Mouse (Mus musculus): Measurements from ENCODE around the gene Dpm1.

The Dpm1 gene

DNA sequence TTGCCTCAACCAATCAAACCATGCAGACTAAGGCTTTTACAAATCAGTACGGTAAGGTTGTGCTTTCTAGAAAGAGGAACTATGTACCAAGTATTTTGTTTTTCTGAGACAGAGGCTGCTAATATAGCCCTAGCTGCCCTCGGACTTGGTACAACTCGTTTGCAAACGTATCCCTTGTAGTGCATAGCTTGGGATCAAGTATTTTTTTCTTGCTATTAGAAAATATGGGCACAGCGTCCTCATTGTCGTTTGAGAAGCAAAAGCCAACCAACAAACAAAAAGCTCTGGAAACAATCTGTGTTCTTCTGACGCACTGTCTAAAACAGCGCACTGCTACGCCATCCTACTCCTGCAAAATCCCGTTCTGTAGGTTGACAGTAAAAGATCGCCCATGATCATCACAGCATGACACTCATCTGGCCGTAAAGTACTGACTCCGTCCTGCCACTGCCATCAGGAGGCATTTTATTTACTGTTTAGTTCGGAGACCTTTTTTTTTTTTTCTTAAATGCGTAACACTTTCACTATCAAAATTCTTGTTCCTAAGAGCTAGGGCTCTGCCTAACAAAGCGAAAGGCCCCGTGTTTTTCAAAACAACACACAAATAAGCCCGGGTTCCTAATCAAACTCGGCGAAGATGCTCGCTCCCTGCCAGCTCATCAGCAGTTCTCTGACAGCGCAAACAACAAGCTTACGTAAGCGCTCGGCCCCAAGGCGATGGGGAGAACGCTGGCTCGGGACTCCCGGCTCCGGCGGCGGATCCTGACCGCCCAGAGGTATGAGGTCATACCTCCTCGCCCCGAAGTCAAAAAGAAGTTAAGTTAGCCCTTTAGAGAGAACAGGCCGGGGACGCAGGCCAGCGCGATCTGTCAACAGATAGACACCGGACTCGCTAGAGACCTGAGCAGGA, 1.0 kb downstream of the Dpm1 start:
- no peak for DNase-seq (ENCODE audit: low spot score)

DNA sequence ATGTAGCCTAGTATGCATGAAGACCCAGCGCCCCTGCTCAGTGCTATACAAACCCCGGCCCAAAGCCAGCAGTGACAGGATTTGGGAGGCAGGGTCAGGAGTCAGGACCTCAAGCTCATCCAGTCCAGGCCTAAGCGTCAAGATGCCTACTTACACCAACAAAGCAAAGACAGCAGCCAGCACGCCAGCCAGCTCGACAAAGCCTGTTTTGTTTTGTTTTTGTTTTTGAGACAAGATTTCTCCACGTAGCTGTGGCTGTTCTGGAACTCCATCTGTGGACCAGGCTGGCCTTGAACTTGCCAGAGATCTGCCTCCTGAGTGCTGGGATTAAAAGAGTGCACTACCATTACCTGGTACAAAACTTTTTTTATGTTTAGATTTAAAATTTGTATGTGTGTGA, 7.1 kb downstream of the Dpm1 start:
- no peak for DNase-seq (ENCODE audit: low spot score)

DNA sequence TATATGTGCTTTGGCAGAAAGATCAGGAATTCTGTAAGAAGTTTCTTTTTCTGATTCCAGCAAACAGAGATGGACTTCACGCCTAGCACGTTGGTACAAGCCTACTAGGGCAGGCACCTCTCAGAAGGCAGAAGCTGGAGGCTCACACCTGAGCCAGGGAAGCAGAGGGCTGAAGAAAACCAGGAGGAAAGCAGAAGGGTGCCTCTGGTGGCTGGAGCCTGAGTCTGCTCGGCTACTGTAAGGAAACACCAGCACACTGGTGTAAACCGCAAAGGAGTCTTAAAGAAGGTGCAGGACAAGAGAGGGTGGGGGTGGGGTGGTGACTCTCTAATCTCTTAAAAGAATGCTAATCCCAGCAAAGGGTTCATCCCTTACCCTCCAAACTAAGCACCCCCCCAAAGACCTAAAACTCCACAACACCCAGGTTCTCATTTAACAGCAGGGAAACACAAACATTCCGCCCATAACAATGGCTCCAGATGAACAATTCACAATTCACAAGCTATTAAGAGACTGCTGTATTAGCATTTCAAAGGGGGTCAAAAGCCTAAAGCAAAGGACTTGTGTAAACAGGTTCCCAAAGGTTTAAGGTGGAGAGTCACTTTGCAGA, 16.5 kb downstream of the Dpm1 start:
- DNase-seq (ENCODE audit: low spot score), result no peak

DNA sequence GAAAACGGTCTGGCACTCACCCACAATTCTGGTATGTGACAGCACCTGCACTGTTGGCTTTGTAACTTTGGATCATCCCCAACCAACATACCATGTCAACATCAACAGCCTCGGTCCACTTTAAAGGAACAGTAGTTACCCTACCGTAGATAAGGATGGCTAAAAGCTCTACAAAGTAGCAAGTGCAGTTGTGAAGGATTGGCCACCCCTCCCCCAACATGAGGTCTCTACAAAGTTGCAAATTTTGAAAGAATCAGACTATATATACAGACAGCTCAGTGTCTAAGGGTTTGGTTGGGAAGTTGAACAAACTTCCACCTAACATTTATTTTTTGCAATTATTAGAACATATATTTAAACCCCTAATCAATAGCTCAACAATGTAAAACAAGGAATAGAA, 22.5 kb downstream of the Dpm1 start:
- no peak for DNase-seq (ENCODE audit: low spot score)

DNA sequence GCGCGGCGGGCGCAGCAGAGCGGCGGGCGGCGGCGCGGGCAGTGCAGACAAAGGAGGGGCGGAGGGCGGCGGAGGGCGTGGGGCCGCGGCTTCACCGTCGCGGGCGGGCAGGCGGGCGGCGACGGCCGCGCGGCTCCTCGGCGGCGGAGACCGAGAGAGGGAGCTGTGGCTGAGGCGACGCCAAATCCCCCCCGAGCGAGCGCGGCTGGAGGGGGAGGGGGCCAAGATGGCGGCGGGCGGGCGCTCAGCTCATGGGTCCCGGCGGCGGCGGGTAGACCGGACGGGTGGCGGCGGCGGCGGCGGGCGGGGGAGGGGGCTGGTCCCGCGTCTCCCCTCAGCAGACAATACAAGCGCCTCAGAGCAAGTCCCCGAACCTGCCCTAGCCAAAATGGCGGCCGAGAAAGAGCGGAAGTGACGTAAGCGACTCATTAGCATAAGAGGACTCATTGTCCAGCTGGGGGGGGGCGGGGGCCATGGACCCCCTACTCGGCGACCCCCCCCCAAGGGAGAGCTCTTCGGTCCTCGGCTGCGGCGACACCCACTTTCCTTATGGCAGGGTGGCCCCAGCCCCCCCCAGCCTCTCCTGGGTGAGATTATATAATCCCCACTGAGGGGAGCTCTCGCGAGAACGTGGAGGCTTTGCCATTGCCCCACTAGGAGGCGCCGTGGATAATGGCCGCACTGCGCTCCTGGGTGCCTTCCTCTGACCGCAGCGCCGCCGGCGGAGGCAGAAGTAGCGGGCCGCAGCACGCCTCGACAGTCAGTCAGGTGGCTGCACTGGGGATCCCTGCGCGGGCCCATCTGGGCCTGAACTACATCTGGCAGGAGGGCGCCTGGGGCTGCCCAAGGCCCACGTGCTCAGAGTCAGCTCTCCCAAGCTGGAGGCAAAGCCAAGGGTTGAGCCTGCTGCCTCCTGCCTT, 23.4 kb downstream of the Dpm1 start, which contains the start of gene Adnp:
Gene Adnp (minus strand): TSS at position 388 of the 920 bp plus-strand sequence.
- DNase-seq (ENCODE audit: low spot score), result peak; percentile 90

DNA sequence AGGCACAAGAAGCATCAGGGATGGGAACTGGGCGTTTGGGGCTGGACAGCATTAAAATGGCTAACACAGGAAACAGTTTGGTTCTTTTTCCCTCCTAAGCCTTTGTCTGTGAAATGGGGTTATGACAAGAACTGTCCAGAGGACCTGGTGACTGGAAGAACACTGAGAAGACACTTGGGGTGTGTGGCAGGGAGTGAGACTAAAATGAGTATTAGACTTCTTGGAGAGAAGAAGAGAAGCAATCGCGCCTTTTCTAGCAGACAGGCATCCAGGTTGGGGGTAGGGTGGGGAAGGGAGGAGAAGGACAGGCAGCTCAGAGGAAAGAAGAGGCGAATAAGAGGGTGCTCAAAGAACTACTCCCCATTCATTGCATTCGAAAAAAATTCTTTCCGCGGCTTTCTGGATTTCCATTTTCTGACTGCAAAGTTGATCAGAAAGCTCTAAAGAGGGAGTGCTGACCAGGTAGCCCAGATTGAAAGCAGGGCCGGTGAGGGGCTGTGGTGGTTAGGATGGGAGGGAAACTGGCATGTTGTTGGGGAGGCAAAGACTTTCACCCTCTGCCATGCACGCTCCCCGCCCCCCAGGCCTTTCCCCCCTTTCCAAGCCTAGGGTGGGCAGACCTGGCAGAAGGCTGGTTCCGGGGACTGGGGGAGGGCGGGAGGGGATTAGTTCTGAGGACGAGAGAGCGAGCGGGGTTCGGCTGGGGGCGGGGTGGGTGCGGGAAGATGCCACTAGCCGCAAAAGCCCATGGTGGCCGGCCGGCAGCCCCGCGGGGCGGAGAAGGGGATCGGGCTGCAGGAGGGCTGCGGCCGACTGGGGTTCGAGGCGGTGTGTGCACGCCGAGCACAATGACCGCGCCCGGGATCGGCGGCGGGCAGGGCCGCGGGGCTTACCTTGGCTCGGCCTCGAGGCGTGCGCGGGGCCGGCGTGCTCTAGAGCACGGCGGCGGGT, 24.4 kb downstream of the Dpm1 start:
- DNase-seq (ENCODE audit: low spot score), result no peak

DNA sequence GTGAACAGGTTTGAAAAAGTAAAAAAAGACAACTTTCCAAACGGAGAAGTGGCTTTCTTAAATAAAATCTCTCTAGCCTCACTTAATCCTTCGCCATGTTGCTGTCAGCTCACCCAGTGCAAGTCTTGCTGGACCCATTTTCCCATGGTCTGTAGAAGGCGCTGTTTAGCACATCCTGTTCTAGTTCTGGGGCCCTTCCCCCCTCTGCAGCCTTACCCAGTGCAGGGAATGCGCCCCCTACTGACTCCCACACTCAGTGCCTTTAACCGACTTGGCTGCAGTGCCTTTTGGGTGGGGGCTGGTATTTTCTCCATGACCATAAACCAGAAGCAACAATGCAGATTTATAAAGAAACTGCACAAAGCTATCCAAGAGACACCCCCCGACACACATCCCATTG, 25.1 kb downstream of the Dpm1 start:
- DNase-seq (ENCODE audit: low spot score), result peak; percentile 49

DNA sequence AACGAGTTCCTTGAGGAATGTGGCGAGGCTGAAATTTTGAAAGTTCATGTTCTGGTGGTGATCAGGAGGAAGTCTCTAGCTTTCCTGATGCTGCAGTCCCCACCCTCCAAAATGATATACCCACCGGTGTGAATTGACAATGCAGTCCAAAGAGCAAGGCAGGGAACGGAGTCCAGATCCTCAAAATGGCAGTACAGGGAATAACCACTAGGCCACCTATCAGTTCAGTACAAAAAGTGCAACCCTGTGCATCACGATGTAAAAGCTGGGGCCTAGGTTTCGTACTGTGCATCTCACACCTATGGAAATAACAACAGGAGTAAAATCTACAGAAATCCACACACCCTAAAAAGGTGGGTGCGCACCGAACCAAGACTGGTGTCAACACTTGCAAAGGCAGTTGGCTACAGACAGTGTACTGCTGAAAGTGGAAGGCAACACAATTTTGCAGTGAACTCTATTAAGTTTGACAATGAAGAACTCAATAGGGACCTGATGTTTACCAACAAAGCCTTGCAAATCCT, 25.9 kb downstream of the Dpm1 start:
- no peak for DNase-seq (ENCODE audit: low spot score)

DNA sequence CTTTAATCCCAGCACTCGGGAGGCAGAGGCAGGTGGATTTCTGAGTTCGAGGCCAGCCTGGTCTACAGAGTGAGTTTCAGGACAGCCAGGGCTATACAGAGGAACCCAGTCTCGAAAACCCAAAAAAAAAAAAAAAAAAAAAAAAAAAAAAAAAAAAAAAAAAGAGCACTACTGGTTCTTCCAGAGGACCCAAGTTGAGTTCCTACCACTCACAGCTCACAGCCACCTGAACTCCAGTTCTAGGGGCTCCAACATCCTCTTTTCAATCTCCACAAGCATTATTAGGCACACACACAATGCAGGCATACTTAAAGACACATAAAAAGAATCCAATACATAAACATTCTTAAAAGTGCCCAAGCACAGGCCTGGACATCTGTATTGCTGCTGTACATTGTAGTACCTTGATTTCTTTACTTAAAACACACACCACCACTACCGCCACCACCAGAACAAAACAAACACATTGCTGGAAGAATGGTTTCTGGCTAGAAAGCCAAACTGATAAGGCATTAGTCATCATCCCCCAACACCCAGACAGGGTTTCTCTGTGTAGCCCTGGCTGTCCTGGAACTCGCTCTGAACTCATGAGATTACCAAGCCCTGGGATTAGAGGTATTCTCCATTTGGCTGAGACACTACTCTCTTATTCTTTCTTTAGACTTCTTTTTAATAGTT, 30.2 kb downstream of the Dpm1 start:
- no peak for DNase-seq (ENCODE audit: low spot score)

DNA sequence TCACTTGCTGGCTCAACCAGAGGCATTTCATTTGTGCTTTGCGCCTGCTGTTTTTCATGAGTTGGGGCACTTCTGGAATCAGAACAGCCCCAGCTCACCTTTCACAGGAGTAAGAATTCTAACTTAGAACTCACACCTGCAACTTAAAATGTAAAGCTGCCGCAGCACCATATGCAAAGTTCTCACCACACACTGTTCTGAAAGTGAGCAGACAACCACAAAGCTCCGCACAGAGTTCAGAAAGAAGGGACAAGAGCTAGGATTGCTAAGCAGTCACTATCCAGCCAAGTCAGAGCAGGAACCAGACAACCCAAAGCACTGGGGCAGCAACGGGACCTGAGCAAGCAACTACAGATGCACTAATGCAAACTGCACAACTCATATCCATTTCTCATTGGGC, 30.9 kb downstream of the Dpm1 start:
- no peak for DNase-seq (ENCODE audit: low spot score)

DNA sequence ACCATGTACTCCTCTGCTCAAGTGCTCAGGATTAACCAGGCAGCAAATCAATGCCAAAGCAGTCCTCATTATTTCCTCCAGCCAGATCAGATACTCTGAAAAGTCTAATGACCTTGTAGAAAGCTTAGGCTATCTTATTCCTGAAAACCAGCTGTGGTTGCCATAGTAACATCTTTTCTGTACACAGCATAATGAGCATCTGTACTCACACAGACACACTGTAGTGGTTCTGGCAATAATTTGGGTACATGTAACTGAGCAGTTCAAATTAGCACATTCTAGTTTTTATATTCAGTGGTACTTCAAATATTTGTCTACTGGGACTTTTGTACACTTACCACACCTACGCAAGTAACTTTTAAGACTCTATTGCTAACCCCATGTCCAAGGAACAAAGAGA, 32.0 kb downstream of the Dpm1 start:
- no peak for DNase-seq (ENCODE audit: low spot score)

DNA sequence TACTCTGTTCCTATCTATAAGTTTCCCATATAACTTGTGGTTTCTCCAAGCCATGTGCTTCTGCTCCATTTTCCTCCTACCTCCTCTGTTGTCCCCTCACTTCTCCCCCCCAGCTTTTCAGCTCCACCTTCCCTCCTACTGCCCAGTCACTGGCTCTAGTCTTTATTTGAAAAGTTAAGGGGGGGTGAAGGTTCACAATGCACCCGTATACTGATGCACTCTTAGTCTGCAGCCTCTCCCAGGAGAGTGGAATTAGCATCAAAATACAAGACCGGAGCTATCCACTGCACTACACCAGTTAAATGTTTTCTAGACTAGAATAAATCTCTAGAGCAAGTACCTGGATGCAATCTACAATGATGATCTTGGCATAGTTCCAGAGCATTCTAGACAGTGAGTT, 34.7 kb downstream of the Dpm1 start:
- DNase-seq (ENCODE audit: low spot score), result no peak

DNA sequence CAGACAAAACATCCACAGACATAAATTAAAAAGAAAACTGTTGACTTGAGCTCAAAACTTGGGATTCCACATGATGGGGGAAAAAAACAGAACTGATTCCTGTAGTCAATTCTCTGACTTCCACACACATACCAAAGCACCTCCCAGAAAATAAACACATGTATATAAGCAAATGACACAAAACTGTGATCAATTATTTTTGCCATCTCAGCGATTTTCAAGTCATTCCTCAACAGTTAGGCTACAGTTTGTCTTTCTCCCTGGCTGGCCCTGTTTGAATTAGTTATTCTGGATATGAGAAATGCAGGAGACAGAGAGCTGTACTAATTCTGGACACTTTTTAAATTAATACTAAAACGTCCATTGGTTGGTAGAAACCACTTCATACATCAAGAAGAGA, 36.7 kb downstream of the Dpm1 start:
- DNase-seq (ENCODE audit: low spot score), result no peak

DNA sequence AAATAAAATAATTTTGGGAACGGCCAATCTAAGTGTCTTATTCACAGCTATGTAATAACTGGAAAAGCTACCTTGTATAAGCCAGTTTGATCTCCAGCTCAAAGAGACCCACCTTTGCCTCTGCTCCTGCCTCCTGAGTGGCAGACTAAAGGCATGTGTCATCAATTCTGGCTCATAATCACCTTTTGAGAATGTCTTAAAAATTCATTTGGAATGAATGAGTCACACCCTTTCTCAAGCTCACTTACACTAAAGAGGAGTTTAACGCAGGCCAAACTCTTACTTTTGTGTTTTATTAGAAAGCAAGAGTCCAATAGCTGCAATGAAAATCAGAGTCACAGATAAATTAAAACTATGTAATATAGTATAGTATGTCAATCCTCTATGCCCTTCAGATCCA, 38.5 kb downstream of the Dpm1 start:
- DNase-seq (ENCODE audit: low spot score), result no peak

DNA sequence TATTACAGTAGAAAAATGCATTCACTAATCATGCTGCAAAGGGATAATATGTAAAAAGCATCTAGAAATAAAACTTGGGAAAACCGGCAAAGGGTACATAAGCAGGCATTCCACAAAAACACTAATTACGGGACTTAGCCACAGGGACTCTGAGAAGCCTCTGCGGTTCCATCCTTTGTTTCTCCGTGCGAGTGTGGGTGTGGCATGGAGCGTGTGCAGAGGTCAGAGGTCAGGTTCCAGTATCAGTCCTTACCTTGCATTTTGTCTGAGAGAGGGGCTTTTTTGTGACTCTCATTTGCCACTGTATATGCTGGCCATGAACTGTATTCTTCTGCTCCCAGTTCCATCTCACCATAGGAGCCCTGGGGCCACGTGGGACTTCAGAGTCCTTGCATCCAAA, 54.4 kb downstream of the Dpm1 start:
- DNase-seq (ENCODE audit: low spot score), result no peak

DNA sequence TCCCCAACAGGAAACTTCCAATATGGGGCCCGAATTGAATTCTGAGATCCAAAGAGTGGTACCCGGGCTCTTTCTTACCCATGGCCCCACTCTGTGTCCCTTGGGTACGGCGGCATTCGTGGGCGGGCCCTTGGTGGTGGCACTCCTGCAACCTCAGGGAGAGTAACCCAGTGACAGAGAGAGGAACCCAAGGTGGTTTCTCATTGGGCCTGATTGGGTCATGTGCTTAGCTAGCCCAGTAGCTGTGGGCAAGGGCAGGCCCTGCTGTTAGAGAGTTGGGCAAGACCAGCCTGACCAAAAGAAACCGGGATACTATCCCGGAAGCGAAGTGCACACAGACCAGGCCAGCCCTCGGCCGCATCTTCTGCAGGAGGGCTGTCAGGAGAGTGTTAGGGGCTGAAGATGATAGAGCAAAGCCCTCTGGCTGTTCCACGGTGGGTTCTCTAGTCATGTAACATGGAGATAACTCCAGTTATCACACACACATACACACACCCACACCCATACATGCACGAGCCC, 60.2 kb downstream of the Dpm1 start:
- peak; percentile 36 for DNase-seq (ENCODE audit: low spot score)

DNA sequence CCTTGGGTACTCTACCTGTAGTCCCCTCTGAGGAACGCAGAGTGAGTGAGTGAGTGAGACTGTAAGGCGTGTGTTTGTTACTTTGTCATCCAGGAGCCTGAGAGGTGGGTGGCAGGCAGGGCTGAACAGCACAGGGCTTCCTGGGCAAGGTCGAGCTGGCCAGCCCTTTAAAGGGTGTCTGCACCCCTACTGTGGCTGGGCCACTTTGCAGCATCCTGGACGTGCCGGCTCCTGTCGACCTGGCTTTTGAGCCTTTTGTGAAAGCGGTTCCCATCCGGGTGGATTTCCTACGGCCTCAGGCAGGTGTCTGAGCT, 60.6 kb downstream of the Dpm1 start:
- DNase-seq (ENCODE audit: low spot score), result no peak

DNA sequence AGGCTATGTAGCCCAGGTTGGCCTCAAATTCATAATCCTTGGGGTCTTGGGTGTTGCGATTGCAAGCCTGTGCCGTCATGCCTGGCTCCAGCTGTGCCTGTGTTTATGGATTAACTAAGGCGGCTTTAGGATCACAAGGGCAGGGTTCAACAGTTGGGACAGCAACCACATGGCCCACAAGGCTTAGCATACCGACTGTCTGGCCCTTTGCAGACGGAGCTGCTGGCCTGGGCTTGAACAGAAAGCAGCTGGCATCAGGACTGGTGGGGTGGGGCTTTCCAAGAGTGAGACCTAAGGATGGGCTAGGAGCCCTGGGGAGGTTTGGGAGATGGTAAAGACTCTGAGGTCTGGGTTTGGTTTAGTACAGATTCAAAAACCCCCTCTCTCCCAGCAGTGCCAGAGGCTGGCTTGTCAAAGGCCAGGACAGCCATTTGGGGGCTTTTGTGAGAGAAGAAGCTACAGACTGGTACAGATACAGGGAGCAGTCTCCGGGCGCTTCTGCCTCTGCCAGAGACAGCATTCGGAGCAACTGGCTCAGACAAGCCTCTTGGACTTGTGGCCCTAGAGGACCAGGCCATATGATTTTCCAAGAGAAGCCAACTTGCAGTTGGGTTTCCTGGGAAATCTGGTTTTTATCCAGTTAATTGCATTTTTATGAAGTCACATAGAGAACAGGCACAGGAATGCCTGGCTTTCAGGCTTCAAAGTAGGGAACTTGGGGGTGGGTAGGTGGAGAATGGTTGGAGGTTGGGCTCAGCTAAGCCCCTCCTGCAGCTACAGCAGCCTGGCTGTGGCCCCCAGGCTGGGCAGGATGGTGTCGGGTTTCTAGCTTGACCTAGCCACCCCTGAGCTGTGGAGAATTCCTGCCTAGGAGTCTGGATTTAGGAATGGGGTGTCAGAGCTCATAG, 61.2 kb downstream of the Dpm1 start:
- DNase-seq (ENCODE audit: low spot score), result no peak

DNA sequence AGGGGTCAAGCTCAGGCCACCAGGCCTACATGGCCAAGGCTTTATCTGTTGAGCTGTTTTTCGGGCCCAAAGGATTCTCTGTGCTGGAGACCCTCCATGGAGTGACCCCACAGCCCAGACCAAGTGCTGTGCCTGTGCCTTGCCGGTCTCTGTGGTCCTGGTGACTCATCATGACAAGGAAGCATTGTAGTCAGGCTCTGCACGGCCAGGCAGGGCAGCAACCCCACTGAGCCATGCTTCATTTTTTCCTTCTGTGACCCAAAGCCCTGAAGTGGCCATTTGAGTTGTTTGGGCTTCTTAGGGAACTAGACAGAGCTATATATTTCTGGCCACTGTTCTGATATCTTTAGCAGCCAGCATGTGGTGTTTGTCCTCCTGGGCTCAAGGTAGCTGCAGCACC, 62.6 kb downstream of the Dpm1 start:
- no peak for DNase-seq (ENCODE audit: low spot score)

All from ovary, postnatal 10 days (tissue).